Mouse (Mus musculus) thymus, adult 18-20 months (tissue): ENCODE results near the gene Olfr488.
"Not testable (repeated sequence)": the region's sequence is repeated elsewhere in the genome, so short reads cannot be mapped to it uniquely, and the experiment has no call there.

Experiments
- DNase-seq, 2 experiments: peaks; one replicate each; pipeline ENCODE4 v3.0.0; 2022; ENCODE audit warnings: mixed read lengths in 2 of 2

The Olfr488 gene

GRCm38 (mm10) chr7:108258247-108258646 is at the start of gene Olfr488:
Gene Olfr488 (minus strand): TSS chr7:108258347.
- DNase-seq: no peak

- no peak for DNase-seq
Measured at GRCm38 (mm10) chr7:108288834-108289233, 30.7 kb upstream of the Olfr488 start, which contains the start of gene Olfr490. Gene Olfr490 (minus strand): TSS chr7:108288934.

- no peak for DNase-seq
Measured at GRCm38 (mm10) chr7:108233551-108233950, 24.6 kb downstream of the Olfr488 start.

- not testable (repeated sequence) for DNase-seq
Measured at GRCm38 (mm10) chr7:108214536-108214935, 43.6 kb downstream of the Olfr488 start, which contains the start of gene Olfr487. Gene Olfr487 (minus strand): TSS chr7:108214636.
